Mouse (Mus musculus) midbrain, embryonic 14.5 days (tissue): ENCODE data around the gene Epha6. TPM values are rescaled to one million over a fixed set of nuclear protein-coding genes. Genes with fewer than 3 reads are reported as not detected.

Experiments used
- ATAC-seq: fragments of 200-750 bp; cut with Nextera tagmentation; 2 replicates; pipeline ENCODE4 v1.8.0; 2017; ENCODE audit warnings: moderate number of reproducible peaks, moderate library complexity; ENCODE audit not compliant: low FRiP score, low TSS enrichment
- DNase-seq: peaks from one replicate; pipeline ENCODE4 v3.0.0-alpha.2; 2015
- H3K27ac ChIP-seq: fragments of 300-500 bp; sonication (generic); replicated peaks from 2 replicates; pipeline ENCODE4 v1.5.1; 2014; ENCODE audit warnings: mild to moderate bottlenecking, low read depth, low read length, moderate library complexity
- H3K27me3 ChIP-seq: fragments of 300-500 bp; sonication (generic); 2 replicates; pipeline ENCODE4 v1.6.1; 2014; ENCODE audit warnings: low read length, control low read depth, mixed read lengths; ENCODE audit not compliant: control insufficient read depth, insufficient read depth
- H3K36me3 ChIP-seq: fragments of 300-500 bp; sonication (generic); 2 replicates; pipeline ENCODE4 v1.6.1; 2014; ENCODE audit warnings: low read length, control low read depth; ENCODE audit not compliant: control insufficient read depth, insufficient read depth
- H3K4me1 ChIP-seq: fragments of 300-500 bp; sonication (generic); 2 replicates; pipeline ENCODE4 v1.6.1; 2014; ENCODE audit warnings: mild to moderate bottlenecking, antibody characterized with exemption, low read length, control low read depth; ENCODE audit not compliant: control insufficient read depth, insufficient read depth
- H3K4me2 ChIP-seq: fragments of 300-500 bp; sonication (generic); 2 replicates; pipeline ENCODE4 v1.6.1; 2014; ENCODE audit warnings: mild to moderate bottlenecking, low read length, moderate library complexity
- H3K4me3 ChIP-seq: fragments of 300-500 bp; sonication (generic); replicated peaks from 2 replicates; pipeline ENCODE4 v1.5.1; 2014; ENCODE audit warnings: low read depth, low read length
- H3K9ac ChIP-seq: fragments of 300-500 bp; sonication (generic); replicated peaks from 2 replicates; pipeline ENCODE4 v1.6.1; 2014; ENCODE audit warnings: mild to moderate bottlenecking, low read length, moderate library complexity
- H3K9me3 ChIP-seq: fragments of 300-500 bp; sonication (generic); 2 replicates; pipeline ENCODE4 v1.6.1; 2016; ENCODE audit warnings: low read length, control low read depth, mixed read lengths; ENCODE audit not compliant: control insufficient read depth
- WGBS: fragments of 180-500 bp; shearing (Covaris S2); extraction: QIAGEN DNeasy Blood & Tissue Kit; methylation state at CpG from one replicate; pipeline ENCODE4 v1.1.7; 2014; 5-methylcytosine and 5-hydroxymethylcytosine counted together
- polyA plus RNA-seq: library from polyadenylated mRNA; unstranded; fragments of >200 nt; fragmentation: Nextera tagmentation; extraction: Ambion mirVana; gene quantifications from 2 replicates; pipeline ENCODE4 v1.2.1, GENCODE M21; 2014

The Epha6 gene
- polyA plus RNA-seq, 1 experiment from 2014 or later, result 6.6 TPM

GRCm38 (mm10) chr16:59955731-59956130, 649.6 kb downstream of the Epha6 start:
- 79% methylated on average over 2 of the region's 2 CpGs for WGBS
- H3K27me3 ChIP-seq, result no peaks in the 10 kb centered on the region

DNA sequence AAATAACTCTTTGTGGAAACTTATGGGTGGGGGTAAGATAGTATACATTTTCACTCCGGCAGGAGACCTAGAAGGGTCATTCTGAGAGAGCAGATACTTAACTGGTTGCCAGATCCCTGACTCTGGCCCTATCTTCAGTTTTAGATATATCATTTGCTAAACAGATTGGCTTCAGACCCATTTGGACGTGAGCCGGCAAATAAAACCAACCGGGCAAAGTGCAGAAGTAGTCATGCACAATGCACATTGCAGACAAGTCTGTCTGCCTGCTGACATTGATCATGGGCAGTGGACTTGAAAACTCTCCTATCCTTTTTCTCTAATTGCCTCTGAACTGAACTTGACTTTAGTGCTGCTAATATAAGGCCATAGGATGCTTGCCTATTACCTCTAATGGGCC, 681.6 kb downstream of the Epha6 start:
- no peak overlapping the region for H3K4me3 ChIP-seq
- H3K27ac ChIP-seq, result no peak overlapping the region
- no peak overlapping the region for H3K4me2 ChIP-seq
- H3K9ac ChIP-seq, result no peak overlapping the region
- ATAC-seq, result no peak
- DNase-seq, result no peak
- H3K9me3 ChIP-seq, result no peaks in the 10 kb centered on the region
- H3K4me1 ChIP-seq, result no peaks in the 10 kb centered on the region
- H3K27me3 ChIP-seq, result no peaks in the 10 kb centered on the region
- 98% methylated on average over 4 of the region's 4 CpGs for WGBS
- H3K36me3 ChIP-seq, result no peaks in the 10 kb centered on the region

More at GRCm38 (mm10) chr16:59955731-59956130, 649.6 kb downstream of the Epha6 start:
- Histone ChIP-seq H3K9ac (no peak overlapping the region), H3K27ac (no peak overlapping the region), H3K4me2 (no peak overlapping the region), H3K9me3 (no peaks in the 10 kb centered on the region), H3K4me3 (no peak overlapping the region), H3K4me1 (no peaks in the 10 kb centered on the region), H3K36me3 (no peaks in the 10 kb centered on the region)
- DNase-seq, result no peak
- no peak for ATAC-seq

DNA sequence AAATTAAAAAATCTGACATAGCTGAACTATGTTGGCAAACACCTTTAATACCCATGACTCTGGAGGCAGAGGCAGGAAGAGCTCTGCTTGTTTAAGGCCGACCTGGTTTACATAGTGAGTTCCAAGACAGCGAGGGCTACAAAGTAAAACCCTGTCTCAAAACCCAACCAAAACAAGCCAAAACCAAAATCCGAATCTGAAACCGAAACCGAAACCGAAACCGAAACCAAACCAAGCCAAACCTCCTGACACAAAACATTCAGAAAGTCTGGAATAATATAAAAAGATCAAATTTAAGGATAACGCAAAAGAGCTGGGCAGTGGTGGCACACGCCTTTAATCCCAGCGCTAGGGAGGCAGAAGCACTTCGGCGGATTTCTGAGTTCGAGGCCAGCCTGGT, 725.3 kb downstream of the Epha6 start:
- DNase-seq (no peak), ATAC-seq (no peak)
- Histone ChIP-seq H3K4me3 (no peak overlapping the region), H3K27ac (no peak overlapping the region), H3K9me3 (no peaks in the 10 kb centered on the region), H3K27me3 (no peaks in the 10 kb centered on the region), H3K9ac (no peak overlapping the region), H3K4me1 (no peaks in the 10 kb centered on the region), H3K36me3 (no peaks in the 10 kb centered on the region), H3K4me2 (no peak overlapping the region)
- WGBS, result 96% methylated on average over 13 of the region's 13 CpGs

DNA sequence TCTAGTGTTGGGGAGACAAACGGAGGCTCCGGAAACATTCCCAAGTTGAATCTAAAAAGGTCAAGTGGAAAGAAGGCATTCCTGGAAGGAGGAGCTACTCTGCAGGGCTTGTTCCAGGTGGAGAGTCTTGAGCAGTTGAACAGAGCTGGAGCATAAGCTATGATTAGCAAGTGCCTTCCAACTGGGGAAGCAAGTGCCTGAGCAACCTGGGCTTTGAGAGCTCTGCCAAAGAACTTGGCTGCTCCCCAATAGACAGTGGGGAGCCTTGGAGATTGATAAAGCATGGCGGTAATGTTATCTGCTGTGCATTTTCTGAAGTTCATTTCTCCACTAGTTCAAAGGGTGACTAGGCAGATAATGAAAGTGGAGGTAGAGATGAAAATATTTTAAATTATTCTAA, 733.5 kb downstream of the Epha6 start:
- H3K27me3 ChIP-seq, result no peaks in the 10 kb centered on the region
- H3K4me2 ChIP-seq, result no peak overlapping the region
- no peak overlapping the region for H3K4me3 ChIP-seq
- ATAC-seq (no peak), DNase-seq (no peak)
- H3K4me1 ChIP-seq, result no peaks in the 10 kb centered on the region
- H3K36me3 ChIP-seq, result no peaks in the 10 kb centered on the region
- H3K9ac ChIP-seq, result no peak overlapping the region
- H3K27ac ChIP-seq, result no peak overlapping the region
- H3K9me3 ChIP-seq, result no peaks in the 10 kb centered on the region
- WGBS, result 98% methylated on average over 3 of the region's 3 CpGs

DNA sequence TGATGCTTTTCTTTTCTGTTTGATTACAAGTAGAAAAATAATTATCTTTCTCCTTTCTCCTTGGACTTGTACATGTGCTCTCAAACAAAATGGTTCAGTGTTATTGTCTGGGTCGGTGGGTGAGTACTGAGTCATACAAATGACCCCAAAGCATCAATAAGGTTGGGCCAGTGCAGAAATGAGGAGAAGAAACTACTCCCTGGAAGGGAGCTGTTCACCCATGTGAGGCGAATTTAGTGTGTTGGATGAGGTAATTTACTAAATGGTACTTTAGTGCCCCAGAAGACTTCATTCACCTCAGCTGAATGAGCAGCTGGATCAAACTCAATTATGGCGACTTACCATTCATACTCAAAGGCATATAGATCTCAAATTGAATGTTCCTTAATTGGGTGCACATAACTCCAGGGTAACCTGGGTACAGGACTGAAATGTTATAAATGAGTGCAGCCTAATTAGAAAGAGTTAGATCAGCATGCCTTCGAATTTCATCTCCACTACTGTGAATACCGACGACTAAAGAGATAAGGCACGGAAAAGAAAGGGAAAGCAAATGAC, 751.1 kb downstream of the Epha6 start:
- Histone ChIP-seq H3K27me3 (no peaks in the 10 kb centered on the region), H3K36me3 (no peaks in the 10 kb centered on the region), H3K9ac (no peak overlapping the region), H3K27ac (no peak overlapping the region), H3K4me3 (no peak overlapping the region), H3K4me2 (no peak overlapping the region), H3K9me3 (no peaks in the 10 kb centered on the region), H3K4me1 (no peaks in the 10 kb centered on the region)
- DNase-seq, result no peak
- 73% methylated on average over 7 of the region's 7 CpGs for WGBS
- ATAC-seq, result no peak

DNA sequence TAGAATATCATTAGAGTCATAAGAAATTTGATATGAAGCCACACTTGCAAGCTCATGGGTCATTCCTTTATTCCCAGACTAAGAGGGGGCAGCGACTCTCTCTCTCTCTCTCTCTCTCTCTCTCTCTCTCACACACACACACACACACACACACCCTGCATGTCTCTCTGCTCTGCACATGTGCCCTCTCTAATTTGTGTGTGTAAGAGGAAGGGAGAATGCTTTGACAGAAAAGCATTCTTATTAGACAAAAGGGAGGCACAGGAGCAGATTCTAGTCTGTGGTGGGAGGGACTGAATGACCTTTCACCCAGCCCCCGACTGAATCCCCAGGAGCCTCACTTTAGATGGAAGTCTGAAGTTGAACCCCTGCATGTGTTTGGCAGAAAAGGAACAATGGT, 752.6 kb downstream of the Epha6 start:
- Histone ChIP-seq H3K9me3 (no peaks in the 10 kb centered on the region), H3K4me2 (no peak overlapping the region), H3K27me3 (no peaks in the 10 kb centered on the region), H3K27ac (no peak overlapping the region), H3K4me3 (no peak overlapping the region), H3K4me1 (no peaks in the 10 kb centered on the region), H3K36me3 (no peaks in the 10 kb centered on the region), H3K9ac (no peak overlapping the region)
- ATAC-seq, result no peak
- no peak for DNase-seq
- 29% methylated on average over 2 of the region's 2 CpGs for WGBS

- Histone ChIP-seq H3K9me3 (no peaks in the 10 kb centered on the region), H3K4me1 (no peaks in the 10 kb centered on the region), H3K36me3 (no peaks in the 10 kb centered on the region), H3K4me2 (no peak overlapping the region), H3K27ac (no peak overlapping the region), H3K4me3 (no peak overlapping the region), H3K27me3 (no peaks in the 10 kb centered on the region), H3K9ac (no peak overlapping the region)
- WGBS, result 21% methylated on average over 3 of the region's 3 CpGs
- ATAC-seq (0 out of 2 replicates have a peak, but pooled peaks have one; percentile 43), DNase-seq (peak; percentile 65)
These were observed 758.8 kb downstream of the Epha6 start for GRCm38 (mm10) chr16:59846574-59846973.

DNA sequence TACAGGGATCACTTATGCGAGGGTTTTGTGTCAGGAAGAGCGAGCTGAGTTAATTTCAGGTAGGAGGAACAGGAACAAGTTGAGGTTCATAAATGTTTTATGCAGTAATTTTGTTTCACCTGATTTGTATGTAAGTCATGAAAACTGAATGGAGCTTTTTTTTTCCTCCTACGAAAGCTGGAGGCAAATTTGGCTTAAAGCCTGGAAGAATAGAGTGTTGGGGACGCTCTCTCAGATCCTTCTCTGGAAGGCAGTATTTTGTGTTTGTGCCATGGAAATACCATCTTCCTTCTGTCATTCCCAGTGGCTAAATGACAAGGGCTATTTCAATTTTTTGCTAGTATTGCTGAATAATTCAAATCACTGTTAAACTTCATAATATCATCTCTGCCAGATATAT, 768.6 kb downstream of the Epha6 start:
- Histone ChIP-seq H3K36me3 (no peaks in the 10 kb centered on the region), H3K9ac (no peak overlapping the region), H3K27me3 (no peaks in the 10 kb centered on the region), H3K4me2 (no peak overlapping the region), H3K27ac (no peak overlapping the region), H3K4me3 (no peak overlapping the region), H3K9me3 (no peaks in the 10 kb centered on the region), H3K4me1 (no peaks in the 10 kb centered on the region)
- DNase-seq (peak; percentile 32), ATAC-seq (no peak)
- WGBS, result 69% methylated on average over 4 of the region's 4 CpGs

GRCm38 (mm10) chr16:59836304-59836703, 769.0 kb downstream of the Epha6 start:
- H3K27ac ChIP-seq, result no peak overlapping the region
- H3K27me3 ChIP-seq, result no peaks in the 10 kb centered on the region
- H3K4me1 ChIP-seq, result no peaks in the 10 kb centered on the region
- 85% methylated on average over 10 of the region's 10 CpGs for WGBS
- H3K4me2 ChIP-seq, result no peak overlapping the region
- no peak overlapping the region for H3K4me3 ChIP-seq
- no peak for ATAC-seq
- no peak for DNase-seq
- no peak overlapping the region for H3K9ac ChIP-seq
- H3K9me3 ChIP-seq, result no peaks in the 10 kb centered on the region
- H3K36me3 ChIP-seq, result no peaks in the 10 kb centered on the region
